Mouse (Mus musculus) embryonic facial prominence, embryonic 14.5 days (tissue): Measurements from ENCODE around the gene Six5. TPM values are rescaled to one million over a fixed set of nuclear protein-coding genes. Genes with fewer than 3 reads are reported as not detected.

Experiments
- ATAC-seq: fragments of 200-750 bp; cut with Nextera tagmentation; 2 replicates; pipeline ENCODE4 v1.8.0; 2017; ENCODE audit warnings: low read depth, moderate number of reproducible peaks, moderate TSS enrichment
- DNase-seq: peaks from one replicate; pipeline ENCODE4 v3.0.0-alpha.2; 2015; ENCODE audit warnings: low spot score
- H3K27ac ChIP-seq: fragments of 300-500 bp; sonication (generic); replicated peaks from 2 replicates; pipeline ENCODE4 v1.5.1; 2014; ENCODE audit warnings: low read depth, mild to moderate bottlenecking, low read length, moderate library complexity
- H3K27me3 ChIP-seq: fragments of 300-500 bp; sonication (generic); replicated peaks from 2 replicates; pipeline ENCODE4 v1.6.1; 2014; ENCODE audit warnings: low read length; ENCODE audit not compliant: control insufficient read depth, insufficient read depth
- H3K36me3 ChIP-seq: fragments of 300-500 bp; sonication (generic); 2 replicates; pipeline ENCODE4 v1.6.1; 2014; ENCODE audit warnings: low read length, mixed read lengths; ENCODE audit not compliant: control insufficient read depth, insufficient read depth
- H3K4me1 ChIP-seq: fragments of 300-500 bp; sonication (generic); 2 replicates; pipeline ENCODE4 v1.6.1; 2014; ENCODE audit warnings: antibody characterized with exemption, low read length; ENCODE audit not compliant: control insufficient read depth, insufficient read depth
- H3K4me2 ChIP-seq: fragments of 300-500 bp; sonication (generic); 2 replicates; pipeline ENCODE4 v1.6.1; 2014; ENCODE audit warnings: low read depth, mild to moderate bottlenecking, low read length, moderate library complexity, mixed read lengths
- H3K4me3 ChIP-seq: fragments of 300-500 bp; sonication (generic); 2 replicates; pipeline ENCODE4 v1.5.1; 2014; ENCODE audit warnings: low read depth, mild to moderate bottlenecking, low read length
- H3K9ac ChIP-seq: fragments of 300-500 bp; sonication (generic); 2 replicates; pipeline ENCODE4 v1.6.1; 2014; ENCODE audit warnings: low read depth, mild to moderate bottlenecking, low read length, moderate library complexity, mixed read lengths
- H3K9me3 ChIP-seq: fragments of 300-500 bp; sonication (generic); 2 replicates; pipeline ENCODE4 v1.6.1; 2016; ENCODE audit warnings: low read length; ENCODE audit not compliant: control insufficient read depth
- WGBS: fragments of 180-500 bp; shearing (Covaris S2); extraction: QIAGEN DNeasy Blood & Tissue Kit; methylation state at CpG from one replicate; pipeline ENCODE4 v1.1.7; 2014; 5-methylcytosine and 5-hydroxymethylcytosine counted together
- polyA plus RNA-seq: library from polyadenylated mRNA; unstranded; fragments of >200 nt; fragmentation: Nextera tagmentation; extraction: Ambion mirVana; gene quantifications from 2 replicates; pipeline ENCODE4 v1.2.1, GENCODE M21; 2014

Six5 gene
- polyA plus RNA-seq, 1 experiment from 2014 or later, result 13.4 TPM

GRCm38 (mm10) chr7:19096421-19096976 is 2.1 kb downstream of the Six5 start:
- DNase-seq (no peak), ATAC-seq (no peak)
- H3K4me1 ChIP-seq, result peaks cover 24% of the 10 kb centered on the region
- H3K9ac ChIP-seq, result peak overlapping the region; percentile 95
- H3K27me3 ChIP-seq, result no peaks in the 10 kb centered on the region
- H3K36me3 ChIP-seq, result peaks cover 21% of the 10 kb centered on the region; the same call in 1 of the 2 replicates
- H3K9me3 ChIP-seq, result no peaks in the 10 kb centered on the region
- WGBS, result 57% methylated on average over 4 of the region's 5 CpGs
- H3K4me2 ChIP-seq, result peak overlapping the region; percentile 91
- H3K27ac ChIP-seq, result peak overlapping the region; percentile 98
- peak overlapping the region; percentile 80 for H3K4me3 ChIP-seq

- 72% methylated on average over 2 of the region's 2 CpGs for WGBS
- Histone ChIP-seq H3K4me3 (no peak overlapping the region), H3K27ac (no peak overlapping the region), H3K27me3 (no peaks in the 10 kb centered on the region), H3K4me2 (peak overlapping the region; percentile 91; the same call in 1 of the 2 replicates), H3K36me3 (peaks cover 16% of the 10 kb centered on the region; the same call in 1 of the 2 replicates), H3K9me3 (no peaks in the 10 kb centered on the region), H3K4me1 (peaks cover 21% of the 10 kb centered on the region), H3K9ac (no peak overlapping the region; the same call in 1 of the 2 replicates)
- no peak for ATAC-seq
- DNase-seq, result no peak
Measured at GRCm38 (mm10) chr7:19097217-19097616, 2.8 kb downstream of the Six5 start.

- DNase-seq (no peak), ATAC-seq (no peak)
- Histone ChIP-seq H3K27me3 (no peaks in the 10 kb centered on the region), H3K9ac (no peak overlapping the region; the same call in 1 of the 2 replicates), H3K4me2 (no peak overlapping the region), H3K9me3 (no peaks in the 10 kb centered on the region), H3K4me1 (peaks cover 17% of the 10 kb centered on the region), H3K27ac (no peak overlapping the region), H3K36me3 (peaks cover 16% of the 10 kb centered on the region; the same call in 1 of the 2 replicates), H3K4me3 (no peak overlapping the region)
Measured at GRCm38 (mm10) chr7:19097863-19098262, 3.5 kb downstream of the Six5 start.

GRCm38 (mm10) chr7:19098811-19099210 is 4.4 kb downstream of the Six5 start:
- 54% methylated on average over 6 of the region's 7 CpGs for WGBS
- Histone ChIP-seq H3K4me2 (no peak overlapping the region), H3K36me3 (peaks cover 16% of the 10 kb centered on the region; the same call in 1 of the 2 replicates), H3K27me3 (no peaks in the 10 kb centered on the region), H3K27ac (no peak overlapping the region), H3K4me1 (peaks cover 17% of the 10 kb centered on the region), H3K9me3 (no peaks in the 10 kb centered on the region), H3K4me3 (no peak overlapping the region), H3K9ac (no peak overlapping the region)
- no peak for DNase-seq
- no peak for ATAC-seq

- Histone ChIP-seq H3K36me3 (peaks cover 16% of the 10 kb centered on the region; the same call in 1 of the 2 replicates), H3K27me3 (no peaks in the 10 kb centered on the region)
- WGBS, result 93% methylated on average over 1 of the region's 1 CpGs
Measured at GRCm38 (mm10) chr7:19100290-19100689, 5.9 kb downstream of the Six5 start.

GRCm38 (mm10) chr7:19103741-19104140 is 9.3 kb downstream of the Six5 start:
- Histone ChIP-seq H3K9ac (no peak overlapping the region), H3K4me1 (no peaks in the 10 kb centered on the region), H3K9me3 (no peaks in the 10 kb centered on the region), H3K27ac (no peak overlapping the region), H3K4me3 (no peak overlapping the region), H3K27me3 (no peaks in the 10 kb centered on the region), H3K4me2 (no peak overlapping the region), H3K36me3 (no peaks in the 10 kb centered on the region)
- ATAC-seq, result no peak
- no peak for DNase-seq

More at GRCm38 (mm10) chr7:19100290-19100689, 5.9 kb downstream of the Six5 start:
- Histone ChIP-seq H3K27ac (no peak overlapping the region), H3K9me3 (no peaks in the 10 kb centered on the region), H3K9ac (no peak overlapping the region), H3K4me3 (no peak overlapping the region), H3K4me2 (no peak overlapping the region), H3K4me1 (peaks cover 17% of the 10 kb centered on the region)
- DNase-seq (no peak), ATAC-seq (no peak)

- Histone ChIP-seq H3K27me3 (no peaks in the 10 kb centered on the region), H3K9me3 (no peaks in the 10 kb centered on the region)
Measured at GRCm38 (mm10) chr7:19104486-19104885, 10.1 kb downstream of the Six5 start.

GRCm38 (mm10) chr7:19107436-19107835 is 13.0 kb downstream of the Six5 start:
- no peaks in the 10 kb centered on the region for H3K36me3 ChIP-seq
- no peaks in the 10 kb centered on the region for H3K4me1 ChIP-seq
- 64% methylated on average over 3 of the region's 3 CpGs for WGBS
- DNase-seq, result no peak
- H3K4me3 ChIP-seq, result no peak overlapping the region
- no peaks in the 10 kb centered on the region for H3K9me3 ChIP-seq
- no peak overlapping the region for H3K9ac ChIP-seq
- no peaks in the 10 kb centered on the region for H3K27me3 ChIP-seq
- no peak for ATAC-seq
- no peak overlapping the region for H3K27ac ChIP-seq
- no peak overlapping the region for H3K4me2 ChIP-seq

More at GRCm38 (mm10) chr7:19104486-19104885, 10.1 kb downstream of the Six5 start:
- DNase-seq (no peak), ATAC-seq (no peak)
- no peaks in the 10 kb centered on the region for H3K36me3 ChIP-seq
- H3K4me1 ChIP-seq, result no peaks in the 10 kb centered on the region
- no peak overlapping the region for H3K4me3 ChIP-seq
- no peak overlapping the region for H3K9ac ChIP-seq
- H3K27ac ChIP-seq, result no peak overlapping the region
- WGBS, result 71% methylated on average over 2 of the region's 2 CpGs
- H3K4me2 ChIP-seq, result no peak overlapping the region

GRCm38 (mm10) chr7:19109565-19109964 is 15.2 kb downstream of the Six5 start:
- WGBS, result 81% methylated on average over 1 of the region's 1 CpGs
- ATAC-seq, result no peak

More at GRCm38 (mm10) chr7:19109565-19109964, 15.2 kb downstream of the Six5 start:
- Histone ChIP-seq H3K4me1 (no peaks in the 10 kb centered on the region), H3K27ac (no peak overlapping the region), H3K4me2 (no peak overlapping the region), H3K9me3 (no peaks in the 10 kb centered on the region), H3K9ac (no peak overlapping the region), H3K27me3 (no peaks in the 10 kb centered on the region), H3K4me3 (no peak overlapping the region), H3K36me3 (no peaks in the 10 kb centered on the region)
- no peak for DNase-seq
